Mouse (Mus musculus) forebrain, embryonic 16.5 days (tissue): ENCODE data around the gene Pip5kl1. TPM values are rescaled to one million over a fixed set of nuclear protein-coding genes. Genes with fewer than 3 reads are reported as not detected.

ENCODE experiments used
- ATAC-seq: fragments of 200-750 bp; cut with Nextera tagmentation; 2 replicates; pipeline ENCODE4 v1.8.0; 2017; ENCODE audit warnings: mild to moderate bottlenecking, moderate library complexity
- H3K27ac ChIP-seq: fragments of 300-500 bp; sonication (generic); 2 replicates; pipeline ENCODE4 v1.5.1; 2014; ENCODE audit warnings: low read length, control low read depth
- H3K27me3 ChIP-seq: fragments of 300-500 bp; sonication (generic); replicated peaks from 2 replicates; pipeline ENCODE4 v1.6.1; 2014; ENCODE audit warnings: low read length; ENCODE audit not compliant: control insufficient read depth, insufficient read depth
- H3K36me3 ChIP-seq: fragments of 300-500 bp; sonication (generic); 2 replicates; pipeline ENCODE4 v1.6.1; 2014; ENCODE audit not compliant: control insufficient read depth, insufficient read depth
- H3K4me1 ChIP-seq: fragments of 300-500 bp; sonication (generic); replicated peaks from 2 replicates; pipeline ENCODE4 v1.6.1; 2014; ENCODE audit warnings: low read length; ENCODE audit not compliant: control insufficient read depth, insufficient read depth
- H3K4me2 ChIP-seq: fragments of 300-500 bp; sonication (generic); 2 replicates; pipeline ENCODE4 v1.6.1; 2014; ENCODE audit warnings: mild to moderate bottlenecking, low read length, control low read depth
- H3K4me3 ChIP-seq: fragments of 300-500 bp; sonication (generic); replicated peaks from 2 replicates; pipeline ENCODE4 v1.5.1; 2014; ENCODE audit warnings: mild to moderate bottlenecking, low read length, control low read depth
- H3K9ac ChIP-seq: fragments of 300-500 bp; sonication (generic); replicated peaks from 2 replicates; pipeline ENCODE4 v1.6.1; 2014; ENCODE audit warnings: low read depth, low read length, control low read depth
- H3K9me3 ChIP-seq: fragments of 300-500 bp; sonication (generic); 2 replicates; pipeline ENCODE4 v1.6.1; 2016; ENCODE audit warnings: low read length; ENCODE audit not compliant: control insufficient read depth
- WGBS: fragments of 180-500 bp; shearing (Covaris S2); extraction: QIAGEN DNeasy Blood & Tissue Kit; methylation state at CpG from one replicate; pipeline ENCODE4 v1.1.7; 2014; 5-methylcytosine and 5-hydroxymethylcytosine counted together
- polyA plus RNA-seq: library from polyadenylated mRNA; unstranded; fragments of >200 nt; fragmentation: Nextera tagmentation; extraction: Ambion mirVana; gene quantifications from 2 replicates; pipeline ENCODE4 v1.2.1, GENCODE M21; 2015

Pip5kl1 gene
- polyA plus RNA-seq, 1 experiment from 2014 or later = 6.8 TPM

DNA sequence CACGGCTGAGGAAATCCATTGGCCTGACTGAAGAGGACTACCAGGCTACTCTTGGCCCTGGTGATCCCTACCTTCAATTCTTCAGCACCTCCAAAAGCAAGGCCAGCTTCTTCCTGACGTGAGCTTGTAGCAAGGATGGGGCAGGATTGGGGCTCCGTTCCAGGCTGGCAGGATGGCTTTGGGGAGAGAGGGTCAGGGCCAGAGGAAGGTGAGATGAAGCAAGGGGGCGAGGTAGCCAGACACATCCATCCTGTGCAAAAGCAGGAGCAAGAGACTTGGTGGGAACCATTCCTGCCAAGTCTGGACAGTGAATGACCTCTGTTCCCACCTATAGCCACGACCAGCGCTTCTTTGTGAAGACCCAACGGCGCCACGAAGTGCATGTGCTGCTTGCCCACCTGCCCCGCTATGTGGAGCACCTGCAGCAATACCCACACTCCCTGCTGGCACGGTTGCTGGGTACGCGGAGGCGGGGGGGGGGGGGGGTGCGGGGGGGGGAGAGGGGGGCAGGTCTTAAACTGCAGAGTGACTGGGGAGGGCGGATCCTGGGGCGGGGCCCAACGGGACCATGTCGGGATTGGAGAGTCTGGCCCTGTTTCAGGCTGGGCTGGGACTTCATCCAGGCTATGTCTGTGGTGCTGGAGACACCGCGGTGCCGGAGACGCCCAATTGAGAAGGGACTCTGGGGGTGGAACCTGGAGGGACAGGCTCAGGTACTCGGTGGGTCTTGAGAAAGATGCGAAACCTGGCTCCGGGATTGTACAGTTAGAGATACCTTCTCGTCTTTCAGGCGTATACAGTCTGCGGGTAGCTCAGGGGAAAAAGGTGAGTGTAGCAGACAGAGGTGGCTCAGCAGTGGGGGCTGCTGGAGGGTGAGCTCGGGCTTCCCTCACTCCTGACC, 3.8 kb downstream of the Pip5kl1 start:
- Histone ChIP-seq H3K4me1 (peaks cover 11% of the 10 kb centered on the region), H3K4me3 (no peak overlapping the region), H3K4me2 (no peak overlapping the region), H3K9ac (no peak overlapping the region), H3K27me3 (peaks cover 8% of the 10 kb centered on the region; the same call in 1 of the 2 replicates), H3K36me3 (no peaks in the 10 kb centered on the region), H3K27ac (no peak overlapping the region), H3K9me3 (no peaks in the 10 kb centered on the region)
- 42% methylated on average over 25 of the region's 30 CpGs for WGBS
- ATAC-seq = no peak

GRCm38 (mm10) chr2:32581450-32582095, 7.0 kb downstream of the Pip5kl1 start:
- WGBS = 37% methylated on average over 19 of the region's 19 CpGs
- no peak overlapping the region for H3K9ac ChIP-seq
- ATAC-seq = peak; percentile 81

DNA sequence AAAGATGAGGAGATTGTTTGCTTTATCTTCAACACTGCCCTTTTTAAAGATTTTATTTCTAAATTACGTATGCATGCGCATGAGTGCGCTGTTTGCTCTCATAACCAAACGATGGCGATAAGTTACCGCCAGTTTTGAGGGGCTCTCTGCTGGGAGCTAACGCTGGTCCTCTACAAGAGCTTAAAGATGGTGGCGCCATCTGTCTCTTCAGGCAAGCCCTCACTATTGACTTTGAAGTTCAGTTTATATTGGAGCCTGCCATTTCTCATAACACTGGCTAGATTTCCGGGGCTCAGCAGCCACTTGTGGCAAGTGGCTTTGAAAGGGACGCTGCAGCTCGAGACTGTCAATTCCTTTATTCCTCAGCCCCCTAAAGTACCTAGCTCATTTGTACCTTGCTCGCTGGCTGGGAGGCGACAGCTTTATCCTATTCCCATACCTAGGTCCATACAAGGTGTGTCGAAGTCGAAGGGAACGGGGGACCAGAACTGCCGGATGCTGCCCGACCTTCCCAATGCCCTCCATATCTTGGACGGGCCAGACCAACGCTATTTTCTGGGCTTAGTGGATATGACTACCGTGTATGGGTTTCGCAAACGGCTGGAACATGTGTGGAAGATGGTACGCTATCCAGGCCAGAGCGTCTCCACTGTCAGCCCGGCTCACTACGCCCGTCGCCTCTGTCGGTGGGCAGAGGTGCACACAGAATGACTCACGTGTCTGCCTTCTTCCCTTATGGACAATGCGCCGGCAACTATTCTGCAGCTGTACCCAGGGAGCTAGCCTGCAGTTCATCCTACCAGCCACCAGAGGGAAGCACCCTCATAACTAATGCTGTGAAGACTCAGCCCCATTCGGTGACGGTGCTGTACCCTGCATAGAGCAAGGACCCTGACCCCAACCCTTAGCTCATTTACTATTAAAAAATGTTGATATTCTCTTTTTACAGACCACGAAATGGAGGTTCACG, 8.5 kb downstream of the Pip5kl1 start:
- H3K9ac ChIP-seq = peak overlapping the region; percentile 47
- peaks cover 21% of the 10 kb centered on the region for H3K4me1 ChIP-seq
- H3K27ac ChIP-seq = no peak overlapping the region
- no peaks in the 10 kb centered on the region for H3K36me3 ChIP-seq
- peak; percentile 64 for ATAC-seq
- H3K4me2 ChIP-seq = peak overlapping the region; percentile 58
- H3K9me3 ChIP-seq = no peaks in the 10 kb centered on the region
- 0 out of 2 replicates have a peak, but pooled peaks cover 8% of the 10 kb centered on the region for H3K27me3 ChIP-seq
- WGBS = 13% methylated on average over 37 of the region's 37 CpGs
- peak overlapping the region; percentile 37 for H3K4me3 ChIP-seq

More at GRCm38 (mm10) chr2:32581450-32582095, 7.0 kb downstream of the Pip5kl1 start:
- H3K27me3 ChIP-seq = peaks cover 8% of the 10 kb centered on the region; the same call in 1 of the 2 replicates
- H3K9me3 ChIP-seq = no peaks in the 10 kb centered on the region
- no peaks in the 10 kb centered on the region for H3K36me3 ChIP-seq
- peaks cover 7% of the 10 kb centered on the region for H3K4me1 ChIP-seq
- H3K27ac ChIP-seq = no peak overlapping the region
- H3K4me3 ChIP-seq = peak overlapping the region; percentile 18; the same call in 1 of the 2 replicates
- H3K4me2 ChIP-seq = peak overlapping the region; percentile 9; the same call in 1 of the 2 replicates

GRCm38 (mm10) chr2:32585149-32585714, 10.6 kb downstream of the Pip5kl1 start:
- H3K27ac ChIP-seq = no peak overlapping the region
- no peak for ATAC-seq
- WGBS = 91% methylated on average over 7 of the region's 7 CpGs
- H3K4me3 ChIP-seq = no peak overlapping the region
- H3K9me3 ChIP-seq = no peaks in the 10 kb centered on the region
- no peaks in the 10 kb centered on the region for H3K27me3 ChIP-seq
- no peak overlapping the region for H3K9ac ChIP-seq
- H3K4me1 ChIP-seq = peaks cover 32% of the 10 kb centered on the region
- no peak overlapping the region for H3K4me2 ChIP-seq
- H3K36me3 ChIP-seq = no peaks in the 10 kb centered on the region

DNA sequence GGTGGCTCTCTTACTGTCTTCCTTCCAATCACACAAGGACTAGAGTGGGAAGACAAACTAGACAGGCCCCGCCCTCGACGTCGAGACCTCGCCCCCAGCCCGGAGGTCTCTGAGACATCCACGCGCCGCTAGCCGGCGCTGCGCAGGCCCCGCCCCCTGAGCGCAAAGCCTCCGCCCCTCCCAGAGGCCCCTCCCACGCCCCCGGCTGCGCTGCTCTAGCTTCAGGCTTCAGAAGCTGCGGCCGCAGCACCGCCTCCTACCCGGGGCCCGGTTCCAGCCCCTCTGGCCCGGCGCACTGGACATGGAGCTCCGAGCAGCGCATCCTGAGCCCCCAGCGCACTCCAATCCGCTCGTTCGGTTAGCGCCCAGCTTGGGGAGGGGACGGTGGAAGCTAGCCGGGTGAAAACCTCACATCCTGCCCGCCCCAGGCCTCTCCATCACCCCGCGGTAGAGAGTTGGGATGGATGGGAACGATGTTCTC, 12.3 kb downstream of the Pip5kl1 start, which contains the start of gene St6galnac4:
St6galnac4 (plus strand) TSS at position 225 of the 481 bp plus-strand sequence.
- H3K27ac ChIP-seq = no peak within 1 kb of the TSS; the same call in 1 of the 2 replicates
- WGBS = under 1% methylated on average over 38 of the region's 38 CpGs

DNA sequence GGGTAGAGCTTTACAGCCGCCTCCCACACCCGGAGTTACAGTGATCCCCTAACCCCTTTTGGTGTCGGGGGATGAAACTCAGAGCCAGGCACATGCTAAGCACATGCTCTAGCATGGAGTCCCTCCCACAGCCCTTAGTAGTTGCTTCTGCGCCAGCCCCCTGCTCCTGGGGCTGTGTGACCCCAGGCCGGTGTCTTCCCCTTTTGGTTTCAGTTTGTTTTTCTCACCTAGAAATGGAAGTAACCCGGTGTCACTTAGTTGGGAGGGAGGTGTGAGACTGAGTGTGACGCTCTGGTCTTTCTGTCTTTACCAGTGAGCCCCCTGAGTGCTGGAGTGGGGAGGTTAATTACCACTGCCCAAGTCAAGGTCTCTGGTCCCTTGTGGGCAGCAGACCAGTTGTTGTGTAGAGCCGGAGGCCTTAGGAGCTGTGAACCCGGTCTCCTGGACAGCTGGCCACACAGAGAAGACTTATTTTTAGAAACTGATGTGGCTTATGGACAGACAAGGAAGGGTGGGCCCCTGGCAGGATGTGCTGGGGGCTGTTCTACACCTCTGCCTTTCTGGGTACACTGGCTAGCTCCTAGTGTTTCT, 13.2 kb downstream of the Pip5kl1 start:
- H3K4me1 ChIP-seq = peaks cover 32% of the 10 kb centered on the region
- H3K27me3 ChIP-seq = no peaks in the 10 kb centered on the region
- H3K9ac ChIP-seq = peak overlapping the region; percentile 77
- H3K4me3 ChIP-seq = peak overlapping the region; percentile 62
- no peaks in the 10 kb centered on the region for H3K9me3 ChIP-seq
- 54% methylated on average over 9 of the region's 9 CpGs for WGBS
- H3K27ac ChIP-seq = no peak overlapping the region
- no peaks in the 10 kb centered on the region for H3K36me3 ChIP-seq
- ATAC-seq = no peak
- H3K4me2 ChIP-seq = peak overlapping the region; percentile 68

More for the DNA sequence above, 12.3 kb downstream of the Pip5kl1 start, which contains the start of gene St6galnac4:
- H3K9ac ChIP-seq = peak within 1 kb of the TSS; percentile 77
- H3K9me3 ChIP-seq = no peaks in the 10 kb centered on the region
- H3K27me3 ChIP-seq = no peaks in the 10 kb centered on the region
- H3K4me3 ChIP-seq = peak within 1 kb of the TSS; percentile 62
- ATAC-seq = peak; percentile 88
- peaks cover 32% of the 10 kb centered on the region for H3K4me1 ChIP-seq
- no peaks in the 10 kb centered on the region for H3K36me3 ChIP-seq
- H3K4me2 ChIP-seq = peak within 1 kb of the TSS; percentile 68

DNA sequence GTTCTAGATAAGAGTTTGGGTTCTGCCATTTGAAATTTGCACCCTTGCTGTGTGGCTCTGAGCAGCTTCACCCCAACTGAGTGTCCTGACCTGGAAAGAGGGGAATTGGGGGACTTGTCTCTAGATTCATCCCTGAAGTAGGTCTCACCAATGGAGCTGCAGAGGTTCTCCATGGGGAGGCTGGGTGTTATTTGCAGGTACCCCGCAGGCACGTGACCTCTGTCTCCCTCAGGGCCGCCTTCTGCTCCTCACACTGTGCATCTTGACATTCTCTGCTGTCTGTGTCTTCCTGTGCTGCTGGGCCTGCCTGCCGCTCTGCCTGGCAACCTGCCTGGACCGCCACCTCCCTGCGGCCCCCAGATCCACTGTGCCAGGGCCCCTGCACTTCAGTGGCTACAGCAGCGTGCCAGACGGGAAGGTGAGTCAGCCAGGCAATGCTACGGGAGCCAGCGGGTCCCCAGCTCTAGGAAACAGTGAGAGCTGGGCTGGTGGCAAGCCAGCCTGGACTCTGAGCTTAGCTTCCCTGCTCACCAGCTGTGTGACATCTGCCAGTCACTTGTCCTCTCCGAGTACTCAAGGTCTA, 14.7 kb downstream of the Pip5kl1 start:
- no peak overlapping the region for H3K27ac ChIP-seq
- no peak overlapping the region for H3K4me2 ChIP-seq
- H3K4me1 ChIP-seq = peaks cover 26% of the 10 kb centered on the region
- no peak overlapping the region for H3K4me3 ChIP-seq
- H3K9me3 ChIP-seq = no peaks in the 10 kb centered on the region
- 50% methylated on average over 11 of the region's 11 CpGs for WGBS
- no peak for ATAC-seq
- no peak overlapping the region for H3K9ac ChIP-seq
- no peaks in the 10 kb centered on the region for H3K27me3 ChIP-seq
- H3K36me3 ChIP-seq = no peaks in the 10 kb centered on the region

GRCm38 (mm10) chr2:32590224-32590623, 15.6 kb downstream of the Pip5kl1 start:
- Histone ChIP-seq H3K27me3 (no peaks in the 10 kb centered on the region), H3K4me3 (no peak overlapping the region), H3K4me1 (peaks cover 26% of the 10 kb centered on the region), H3K9ac (no peak overlapping the region), H3K9me3 (no peaks in the 10 kb centered on the region), H3K36me3 (no peaks in the 10 kb centered on the region), H3K4me2 (no peak overlapping the region), H3K27ac (no peak overlapping the region)
- 71% methylated on average over 10 of the region's 10 CpGs for WGBS
- no peak for ATAC-seq
